Mouse (Mus musculus): ENCODE data around the gene Rasal3. TPM values are rescaled to one million over a fixed set of nuclear protein-coding genes. Genes with fewer than 3 reads are reported as not detected.

Gene Rasal3
- polyA plus RNA-seq, 1 experiment = 0.96 TPM

DNA sequence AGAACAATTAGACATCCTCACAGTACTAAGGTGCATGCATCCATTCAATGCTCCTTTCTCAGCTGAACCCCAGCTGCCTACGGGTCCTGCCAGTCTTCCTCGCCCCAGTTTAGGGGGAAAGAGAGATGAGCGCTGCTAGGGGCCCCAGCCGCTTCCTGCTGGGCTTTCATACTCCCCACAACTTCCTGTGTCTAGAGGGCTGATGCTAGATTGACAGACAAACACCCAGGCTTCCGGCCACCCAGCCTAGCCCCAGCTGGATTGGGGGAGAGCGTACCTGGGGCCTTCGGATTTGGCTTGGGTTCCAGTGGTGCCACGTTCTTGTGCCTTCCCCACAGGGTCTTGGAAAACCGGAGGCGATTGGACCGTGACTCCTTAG, 615 bp downstream of the Rasal3 start:
- Histone ChIP-seq H3K9ac (ENCODE audit: low read depth, poor library complexity, severe bottlenecking) (no peak overlapping the region), H3K27me3 (ENCODE audit: control insufficient read depth, insufficient read depth, low read length, poor library complexity, severe bottlenecking) (no peaks in the 10 kb centered on the region), H3K4me3 (ENCODE audit: low read depth, low read length) (no peak overlapping the region), H3K4me1 (ENCODE audit: control insufficient read depth, insufficient read depth, low read length) (no peaks in the 10 kb centered on the region), H3K9me3 (replicated peaks; ENCODE audit: control insufficient read depth, insufficient read depth, low read length, poor library complexity, severe bottlenecking) (no peaks in the 10 kb centered on the region), H3K27ac (ENCODE audit: insufficient read depth, low read length) (no peak overlapping the region), H3K36me3 (ENCODE audit: control insufficient read depth, insufficient read depth, low read length, poor library complexity, severe bottlenecking) (no peaks in the 10 kb centered on the region)
- TF ChIP-seq EP300 (IDR thresholded peaks at IDR 0.05; ENCODE audit: insufficient read depth, low read depth, low read length) (no peak), CTCF (IDR thresholded peaks at IDR 0.05; ENCODE audit: low read depth, low read length) (no peak), POLR2A (IDR thresholded peaks at IDR 0.05; ENCODE audit: insufficient read depth, low read length) (no peak)

DNA sequence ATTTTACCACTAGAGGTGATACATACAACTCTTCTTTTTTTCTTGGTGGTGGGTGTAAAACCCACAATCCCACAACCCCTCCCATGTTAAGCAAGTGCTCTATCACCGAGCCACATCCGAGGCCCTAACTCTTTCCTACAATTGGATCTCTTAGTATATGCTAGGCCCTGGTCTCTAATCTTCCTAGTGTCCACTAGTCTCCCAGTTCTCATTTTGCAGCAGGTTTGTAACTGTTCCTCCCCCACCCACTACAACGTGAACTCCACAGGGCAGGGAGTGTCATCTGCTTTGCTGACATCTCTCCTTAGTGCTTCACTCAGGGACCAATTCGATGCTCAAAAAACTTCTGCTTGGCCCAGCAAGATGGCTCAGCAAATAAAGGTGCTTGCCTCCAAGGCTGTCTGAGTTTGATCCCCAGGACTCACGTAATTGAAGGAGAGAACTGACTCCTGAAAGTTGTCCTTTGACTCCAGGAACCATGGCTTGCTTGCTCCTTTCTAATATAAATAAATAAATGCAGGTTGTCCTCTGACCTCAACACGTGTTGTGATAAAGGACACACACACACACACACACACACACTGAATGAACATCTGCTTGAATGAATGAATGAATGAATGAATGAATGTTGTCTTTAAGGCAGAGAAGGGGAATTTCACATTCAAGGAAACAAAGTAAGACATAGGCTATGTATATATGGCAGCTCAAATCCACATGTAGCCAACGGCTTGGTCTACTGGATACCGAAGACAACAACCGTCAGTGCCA, 1.2 kb downstream of the Rasal3 start:
- Histone ChIP-seq H3K4me3 (ENCODE audit: low read depth, low read length) (no peak overlapping the region), H3K9ac (ENCODE audit: low read depth, poor library complexity, severe bottlenecking) (no peak overlapping the region), H3K9me3 (replicated peaks; ENCODE audit: control insufficient read depth, insufficient read depth, low read length, poor library complexity, severe bottlenecking) (no peaks in the 10 kb centered on the region), H3K36me3 (ENCODE audit: control insufficient read depth, insufficient read depth, low read length, poor library complexity, severe bottlenecking) (no peaks in the 10 kb centered on the region), H3K27me3 (ENCODE audit: control insufficient read depth, insufficient read depth, low read length, poor library complexity, severe bottlenecking) (no peaks in the 10 kb centered on the region), H3K4me1 (ENCODE audit: control insufficient read depth, insufficient read depth, low read length) (no peaks in the 10 kb centered on the region), H3K27ac (ENCODE audit: insufficient read depth, low read length) (no peak overlapping the region)
- TF ChIP-seq EP300 (IDR thresholded peaks at IDR 0.05; ENCODE audit: insufficient read depth, low read depth, low read length) = no peak
- no peak for TF ChIP-seq POLR2A (IDR thresholded peaks at IDR 0.05; ENCODE audit: insufficient read depth, low read length)
- TF ChIP-seq CTCF (IDR thresholded peaks at IDR 0.05; ENCODE audit: low read depth, low read length) = no peak

DNA sequence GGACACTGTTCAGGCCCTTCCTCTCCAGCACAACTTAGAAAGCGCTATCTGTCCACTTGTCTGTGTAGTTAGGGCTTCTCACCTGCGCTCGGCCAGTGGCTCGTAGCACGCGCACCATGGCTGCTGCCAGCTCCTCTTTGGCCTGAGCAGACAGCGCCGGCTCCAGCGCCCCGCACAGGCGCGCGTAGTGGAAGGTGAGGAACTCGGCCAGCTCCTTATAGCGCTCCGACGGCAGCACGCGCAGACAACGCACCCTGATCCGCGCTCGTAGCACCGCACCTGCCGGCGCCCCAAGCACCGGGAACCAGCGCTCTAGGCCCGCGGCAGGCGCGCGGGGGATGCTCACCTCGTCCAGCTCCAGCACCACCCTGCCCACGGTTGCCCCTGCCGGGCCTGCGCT, 7.1 kb downstream of the Rasal3 start:
- Histone ChIP-seq H3K4me1 (ENCODE audit: control insufficient read depth, insufficient read depth, low read length) (no peaks in the 10 kb centered on the region), H3K9ac (ENCODE audit: low read depth, poor library complexity, severe bottlenecking) (peak overlapping the region; percentile 33), H3K36me3 (ENCODE audit: control insufficient read depth, insufficient read depth, low read length, poor library complexity, severe bottlenecking) (no peaks in the 10 kb centered on the region), H3K4me3 (ENCODE audit: low read depth, low read length) (peak overlapping the region; percentile 17), H3K9me3 (replicated peaks; ENCODE audit: control insufficient read depth, insufficient read depth, low read length, poor library complexity, severe bottlenecking) (no peaks in the 10 kb centered on the region), H3K27ac (ENCODE audit: insufficient read depth, low read length) (no peak overlapping the region), H3K27me3 (ENCODE audit: control insufficient read depth, insufficient read depth, low read length, poor library complexity, severe bottlenecking) (no peaks in the 10 kb centered on the region)
- TF ChIP-seq EP300 (IDR thresholded peaks at IDR 0.05; ENCODE audit: insufficient read depth, low read depth, low read length) (no peak), CTCF (IDR thresholded peaks at IDR 0.05; ENCODE audit: low read depth, low read length) (no peak), POLR2A (IDR thresholded peaks at IDR 0.05; ENCODE audit: insufficient read depth, low read length) (no peak)

DNA sequence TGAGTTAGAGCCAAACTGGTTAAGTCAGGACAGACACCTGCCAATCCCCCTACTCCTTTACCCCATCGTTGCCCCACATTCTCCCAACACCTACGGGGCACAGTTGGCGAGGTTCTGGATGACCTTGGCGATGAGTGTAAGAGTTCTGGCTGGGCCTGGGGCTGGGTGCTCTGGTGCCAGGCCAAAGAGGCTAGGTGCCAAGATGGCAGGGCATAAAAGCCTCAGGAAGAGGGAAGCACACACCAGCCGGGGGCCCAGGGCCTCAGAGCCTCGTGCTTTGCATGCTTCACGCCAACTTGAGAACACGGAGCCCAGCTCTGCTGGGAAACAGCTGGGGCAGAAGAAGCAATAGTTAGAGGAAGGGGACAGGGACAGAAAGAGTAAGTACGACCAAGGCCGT, 9.4 kb downstream of the Rasal3 start:
- Histone ChIP-seq H3K9ac (ENCODE audit: low read depth, poor library complexity, severe bottlenecking) (no peak overlapping the region), H3K27ac (ENCODE audit: insufficient read depth, low read length) (no peak overlapping the region), H3K4me3 (ENCODE audit: low read depth, low read length) (no peak overlapping the region), H3K27me3 (ENCODE audit: control insufficient read depth, insufficient read depth, low read length, poor library complexity, severe bottlenecking) (no peaks in the 10 kb centered on the region), H3K9me3 (replicated peaks; ENCODE audit: control insufficient read depth, insufficient read depth, low read length, poor library complexity, severe bottlenecking) (no peaks in the 10 kb centered on the region), H3K36me3 (ENCODE audit: control insufficient read depth, insufficient read depth, low read length, poor library complexity, severe bottlenecking) (no peaks in the 10 kb centered on the region), H3K4me1 (ENCODE audit: control insufficient read depth, insufficient read depth, low read length) (no peaks in the 10 kb centered on the region)
- TF ChIP-seq CTCF (IDR thresholded peaks at IDR 0.05; ENCODE audit: low read depth, low read length) = no peak
- no peak for TF ChIP-seq EP300 (IDR thresholded peaks at IDR 0.05; ENCODE audit: insufficient read depth, low read depth, low read length)
- no peak for TF ChIP-seq POLR2A (IDR thresholded peaks at IDR 0.05; ENCODE audit: insufficient read depth, low read length)

DNA sequence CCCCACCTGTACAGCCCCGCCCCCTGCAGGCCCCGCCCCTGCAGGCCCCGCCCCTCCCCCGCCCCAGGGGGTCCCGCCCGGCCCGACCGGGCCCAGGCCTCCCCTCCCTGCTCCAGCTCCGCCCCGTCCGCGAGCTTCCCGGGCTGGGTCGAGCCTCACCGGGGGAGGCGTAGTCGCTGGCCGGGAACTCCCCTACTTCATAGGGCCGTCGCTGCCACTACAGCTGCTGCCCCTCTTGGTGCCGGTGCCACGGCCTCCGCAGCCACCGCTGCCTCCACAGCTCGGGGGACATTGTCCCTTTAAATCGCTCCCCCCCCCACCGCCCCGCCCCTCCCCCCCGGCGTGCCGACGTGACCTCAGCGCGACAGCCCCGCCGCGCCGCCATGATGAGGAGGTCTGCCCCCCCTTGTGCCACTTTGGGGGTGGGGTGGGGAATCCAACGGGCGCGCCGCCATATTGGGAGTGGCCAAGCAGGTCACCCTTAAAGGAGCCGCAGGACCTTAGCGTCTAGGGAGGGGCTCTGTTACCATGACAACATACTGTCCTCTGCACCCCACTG, 14.2 kb downstream of the Rasal3 start, which contains the start of gene Wiz:
Wiz (minus strand) TSS at position 339 of the 559 bp plus-strand sequence.
- Histone ChIP-seq H3K9ac (ENCODE audit: low read depth, poor library complexity, severe bottlenecking) (peak within 1 kb of the TSS; percentile 75), H3K4me1 (ENCODE audit: control insufficient read depth, insufficient read depth, low read length) (no peaks in the 10 kb centered on the region), H3K36me3 (ENCODE audit: control insufficient read depth, insufficient read depth, low read length, poor library complexity, severe bottlenecking) (no peaks in the 10 kb centered on the region), H3K9me3 (replicated peaks; ENCODE audit: control insufficient read depth, insufficient read depth, low read length, poor library complexity, severe bottlenecking) (no peaks in the 10 kb centered on the region), H3K27ac (ENCODE audit: insufficient read depth, low read length) (no peak within 1 kb of the TSS), H3K27me3 (ENCODE audit: control insufficient read depth, insufficient read depth, low read length, poor library complexity, severe bottlenecking) (no peaks in the 10 kb centered on the region), H3K4me3 (ENCODE audit: low read depth, low read length) (peak within 1 kb of the TSS; percentile 98)
- TF ChIP-seq EP300 (IDR thresholded peaks at IDR 0.05; ENCODE audit: insufficient read depth, low read depth, low read length) (no peak), CTCF (IDR thresholded peaks at IDR 0.05; ENCODE audit: low read depth, low read length) (no peak), POLR2A (IDR thresholded peaks at IDR 0.05; ENCODE audit: insufficient read depth, low read length) (no peak)
